Mouse (Mus musculus) gastrocnemius, postnatal 36 days (tissue): ENCODE data around the gene Meiob. TPM values are rescaled to one million over a fixed set of nuclear protein-coding genes. Genes with fewer than 3 reads are reported as not detected.
A peak's percentile ranks its signal among the peaks of the same experiment; 100 is the strongest.

Experiments used
- DNase-seq, 2 experiments: peaks; one replicate each; pipeline ENCODE4 v3.0.0; 2022
- intact Hi-C: fragments of 180-260 bp; cut with DNase I; formaldehyde crosslinking; loops from one replicate; pipeline ENCODE4 v1.15.1; 2025
- long read RNA-seq, 2 experiments: library from polyadenylated mRNA; stranded (forward); transcript quantifications; one replicate each; pipeline ENCODE4 v2.0.0; 2021
- total RNA-seq, 2 experiments: library from RNA; stranded (reverse); gene quantifications; 2 replicates each; pipeline ENCODE4 v1.2.3; 2021

Meiob gene
- not detected for total RNA-seq
- long read RNA-seq, experiment 1 = 0 reads
- long read RNA-seq, experiment 2 = 0 reads

DNA sequence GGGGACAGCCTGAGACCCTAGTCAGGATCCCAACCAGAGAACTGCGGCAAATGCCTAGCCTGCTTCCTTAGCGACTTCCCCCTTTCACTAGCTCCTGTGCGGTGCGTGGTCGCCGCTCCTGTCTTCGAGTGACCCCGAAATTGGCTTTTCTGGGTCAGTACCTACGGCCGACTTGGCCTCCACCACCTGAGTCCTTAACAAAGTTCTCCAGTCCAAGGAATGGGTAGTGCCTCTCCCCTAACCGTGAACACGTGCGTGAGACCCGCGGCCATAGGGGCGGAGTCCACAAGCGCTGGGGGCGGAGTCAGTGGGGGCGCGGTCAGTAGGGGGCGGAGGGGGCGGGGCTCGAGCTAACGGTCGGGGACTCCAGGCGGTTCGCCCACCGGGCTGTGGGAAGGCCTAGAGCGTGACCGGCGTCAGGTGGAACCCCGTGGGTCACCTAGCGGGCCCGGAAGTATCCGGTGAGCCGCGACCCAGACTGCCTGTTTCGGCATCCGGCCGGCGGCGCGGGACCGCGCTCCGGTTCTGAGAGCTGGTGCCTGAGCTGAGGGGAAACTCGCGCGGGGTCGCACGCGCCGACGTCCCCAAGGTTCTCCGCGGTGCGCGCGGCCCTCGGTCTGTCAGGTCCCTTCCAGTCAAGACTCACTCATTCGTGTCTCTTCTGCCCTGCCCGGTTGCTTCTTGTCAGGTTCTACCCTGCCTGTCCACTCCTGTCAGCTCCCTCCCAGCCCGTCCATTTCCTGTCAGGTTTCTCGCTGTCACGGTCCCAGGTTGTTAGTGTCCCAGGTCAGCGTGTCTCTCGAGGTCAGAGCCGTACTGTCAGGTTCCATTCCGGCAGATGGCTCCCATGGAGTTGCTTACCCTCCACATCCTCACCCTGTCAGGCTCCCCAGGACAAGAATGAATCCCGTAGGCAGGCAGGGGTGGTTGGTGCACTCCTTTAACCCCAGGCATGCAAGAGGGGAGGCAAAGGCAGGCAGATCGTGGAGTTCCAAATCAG lies at the start of gene Meiob:
Meiob (plus strand) TSS at position 338 of the 1,000 bp plus-strand sequence.
- peak; percentile 22 to 28 for DNase-seq
- intact Hi-C loops = no loop called here

DNA sequence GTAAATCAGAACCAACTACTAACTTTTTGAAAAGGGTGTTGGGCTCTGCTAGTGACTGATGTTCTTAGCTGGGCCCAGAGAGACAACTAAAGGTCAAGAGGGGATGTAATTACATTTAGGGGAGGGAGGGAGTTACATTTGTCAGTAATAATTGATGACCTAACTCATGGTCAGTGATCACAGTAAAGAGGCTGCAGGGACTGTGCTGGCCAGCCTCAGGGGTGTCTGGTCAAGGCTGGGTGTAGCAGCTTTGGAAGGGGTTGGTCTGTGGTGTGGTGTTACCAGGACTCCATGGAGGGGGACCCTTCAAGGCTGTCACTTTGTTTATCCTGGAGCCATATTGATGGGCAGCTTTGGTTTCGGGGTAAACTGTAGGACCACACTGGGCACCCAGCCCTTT lies 46.7 kb upstream of the Meiob start:
- intact Hi-C loops = no loop called here
- DNase-seq = no peak

DNA sequence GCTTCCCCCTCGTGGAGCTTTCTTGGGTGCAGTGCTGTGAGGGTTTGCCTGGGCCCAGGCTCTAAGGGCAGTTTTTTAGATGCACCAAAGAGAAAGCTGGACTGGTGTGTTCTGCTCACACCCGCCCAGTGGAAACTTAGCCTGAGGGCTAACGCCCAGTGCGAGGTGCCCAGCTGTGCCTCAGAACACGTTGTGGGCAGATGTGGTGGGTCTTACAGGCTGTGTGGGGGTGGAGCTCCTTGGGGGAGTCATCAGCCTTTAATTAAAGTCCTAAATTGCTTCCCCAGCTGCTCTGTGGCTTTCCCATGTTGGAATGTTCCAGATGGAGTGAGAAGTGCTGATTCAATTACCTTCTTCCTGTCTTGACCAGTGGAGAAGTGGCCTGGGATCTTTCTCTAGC lies 43.0 kb upstream of the Meiob start:
- no peak for DNase-seq
- intact Hi-C loops = no loop called here

DNA sequence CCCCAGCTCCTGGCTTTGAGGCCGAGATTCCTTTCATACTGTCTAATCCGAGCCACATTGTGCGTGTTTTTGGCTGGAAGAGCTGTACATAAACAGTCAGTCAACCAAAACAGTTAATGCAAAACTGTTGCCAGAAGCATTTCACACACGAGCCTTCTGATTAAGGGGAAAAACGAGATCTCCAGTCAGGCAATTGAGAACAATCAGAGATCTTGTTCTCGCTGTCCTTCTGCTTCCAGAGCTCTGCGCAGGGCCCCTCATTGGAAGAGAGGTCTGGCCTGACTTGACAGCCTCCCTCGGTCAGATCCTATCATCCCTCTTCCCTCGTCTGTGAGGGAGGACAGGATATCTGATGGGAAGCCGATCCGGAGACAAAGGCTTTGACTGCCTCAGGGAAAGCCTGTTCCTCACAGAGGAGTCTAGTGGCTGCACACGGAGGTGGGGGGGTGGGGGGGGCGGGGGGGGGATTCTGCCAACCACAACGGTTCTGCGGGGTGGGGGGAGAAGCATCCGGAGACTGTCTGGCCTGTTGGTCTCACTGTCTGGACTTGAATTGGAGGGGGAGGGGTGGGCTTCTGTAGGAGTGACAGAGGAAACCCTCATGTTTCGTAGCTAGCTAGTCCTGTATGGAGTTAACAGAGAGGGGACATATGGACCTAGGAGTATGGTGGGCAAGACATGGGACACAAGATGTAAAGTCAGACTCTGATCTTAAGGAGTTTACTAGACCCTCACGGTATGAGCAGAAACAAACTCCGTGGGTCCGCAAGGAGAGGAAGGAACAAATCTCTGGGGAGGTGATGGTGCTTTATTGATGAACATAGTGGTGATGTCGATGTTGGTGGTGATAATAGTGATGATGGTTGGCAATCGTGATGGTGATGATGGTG lies 38.8 kb upstream of the Meiob start:
- intact Hi-C loops = no loop called here
- no peak for DNase-seq

DNA sequence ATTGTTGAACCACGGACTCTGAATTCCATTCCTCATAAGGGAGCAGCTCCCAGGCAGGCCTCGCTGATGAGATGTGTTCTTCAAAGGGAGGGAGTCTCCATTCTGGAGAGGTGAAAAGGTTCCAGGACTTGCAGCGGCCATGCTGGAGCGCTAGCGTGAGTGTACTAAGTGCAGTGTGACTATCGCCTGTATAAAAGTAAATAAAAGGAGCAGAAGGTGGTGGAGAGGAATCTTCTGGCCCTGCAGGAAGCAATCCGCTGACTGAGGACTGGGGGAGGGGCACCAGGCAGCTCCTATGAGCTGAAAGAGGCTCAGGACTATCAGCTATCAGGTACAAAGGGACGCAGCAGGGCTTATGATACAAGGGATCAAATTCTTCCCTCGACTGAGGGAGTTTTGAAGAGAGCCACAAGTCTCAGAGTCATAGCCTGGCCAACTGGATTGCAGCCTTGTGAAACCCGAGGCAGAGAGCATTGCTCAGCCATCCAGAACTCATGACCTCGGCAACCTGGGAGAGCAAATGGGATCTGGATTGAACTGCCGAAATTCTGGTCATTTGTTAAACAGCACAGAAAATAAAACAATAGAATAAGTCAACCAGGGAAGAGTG lies 37.7 kb upstream of the Meiob start:
- DNase-seq = no peak

GRCm38 (mm10) chr17:24769146-24769545 lies 34.9 kb upstream of the Meiob start:
- intact Hi-C loops = no loop called here

More for the DNA sequence above, 37.7 kb upstream of the Meiob start:
- intact Hi-C loops = no loop called here

DNA sequence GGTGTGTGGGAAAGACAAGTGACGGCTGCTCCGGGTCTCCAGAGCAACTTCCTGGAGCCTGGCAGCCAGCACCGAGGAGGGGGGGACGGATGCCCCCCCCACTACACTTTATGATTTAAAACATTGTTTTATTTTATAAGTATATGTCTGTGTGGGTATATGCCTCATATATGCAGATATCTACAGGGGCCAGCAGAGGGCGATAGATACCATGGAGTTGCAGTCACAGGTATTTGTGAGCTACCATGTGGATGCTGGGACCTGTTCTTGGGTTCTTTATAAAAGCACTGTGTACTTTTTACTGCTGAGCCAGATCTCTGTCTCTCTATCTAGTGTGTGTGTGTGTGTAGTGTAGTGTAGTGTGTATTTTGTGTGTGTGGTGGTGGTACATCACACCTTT lies 30.8 kb upstream of the Meiob start:
- intact Hi-C loops = no loop called here
- no peak for DNase-seq

More at GRCm38 (mm10) chr17:24769146-24769545, 34.9 kb upstream of the Meiob start:
- no peak for DNase-seq

GRCm38 (mm10) chr17:24775173-24775572 lies 28.9 kb upstream of the Meiob start:
- intact Hi-C loops = no loop called here

GRCm38 (mm10) chr17:24777073-24777472 lies 27.0 kb upstream of the Meiob start:
- intact Hi-C loops = no loop called here
- no peak for DNase-seq

More at GRCm38 (mm10) chr17:24775173-24775572, 28.9 kb upstream of the Meiob start:
- DNase-seq = no peak

DNA sequence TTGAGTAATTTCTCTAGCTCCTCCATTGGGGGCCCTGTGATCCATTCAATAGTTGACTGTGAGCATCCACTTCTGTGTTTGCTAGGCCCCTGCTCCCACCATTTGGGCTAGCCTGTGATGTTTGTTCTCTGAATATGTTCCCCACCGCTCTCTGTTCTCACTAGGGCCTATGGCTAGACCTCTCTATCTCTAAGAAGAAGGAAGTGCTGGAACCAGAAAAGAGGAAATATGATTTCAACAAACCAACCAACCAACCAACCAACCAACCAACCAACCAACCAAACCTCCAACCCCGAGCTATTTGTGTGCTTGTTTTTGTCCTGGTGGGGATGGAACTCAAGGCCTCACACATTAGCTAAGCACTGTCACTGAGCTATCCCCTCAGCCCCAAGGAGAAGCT lies 23.3 kb upstream of the Meiob start:
- intact Hi-C loops = no loop called here

DNA sequence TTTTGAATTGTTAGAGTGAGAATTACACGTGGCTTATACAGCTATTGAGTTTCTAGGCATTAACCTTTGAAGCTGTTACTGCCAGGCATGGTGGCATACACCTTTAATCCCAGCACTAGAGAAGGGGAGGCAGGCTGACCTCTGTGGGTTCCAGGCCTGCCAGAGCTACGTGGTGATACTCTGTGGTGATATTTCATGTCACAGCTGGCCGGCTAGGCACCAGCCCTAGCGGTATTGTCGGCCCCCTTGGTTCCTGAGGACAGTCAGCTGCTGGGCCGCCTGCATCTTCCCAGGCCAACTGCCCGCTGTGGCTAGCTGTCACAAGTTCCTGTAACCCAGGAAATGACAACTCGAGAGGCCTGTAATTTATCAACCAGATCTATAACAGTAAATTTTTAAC lies 11.9 kb upstream of the Meiob start:
- intact Hi-C loops = no loop called here
- DNase-seq = no peak

More for the DNA sequence above, 23.3 kb upstream of the Meiob start:
- no peak for DNase-seq

GRCm38 (mm10) chr17:24794791-24795190 lies 9.3 kb upstream of the Meiob start:
- intact Hi-C loops = no loop called here
- DNase-seq = no peak

DNA sequence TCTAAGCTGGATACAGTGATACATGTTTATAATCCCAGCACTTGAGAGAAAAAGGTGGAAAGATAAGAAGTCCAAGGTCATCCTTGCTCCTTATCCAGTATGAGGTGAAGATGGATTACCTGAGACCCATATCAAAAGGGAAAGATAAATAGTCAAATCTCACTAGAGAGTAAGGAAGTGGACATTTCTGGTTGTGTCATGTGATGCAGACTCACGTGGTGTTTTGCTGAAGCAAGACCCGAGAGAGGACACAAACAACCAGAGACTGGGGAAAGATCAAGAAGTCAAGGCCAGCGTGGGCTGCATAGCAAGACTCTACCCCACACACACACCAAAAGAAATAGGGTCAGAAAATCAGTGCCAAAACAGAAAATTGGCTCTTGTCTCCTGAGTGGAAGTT lies 7.1 kb upstream of the Meiob start:
- intact Hi-C loops = no loop called here
- DNase-seq = no peak

- intact Hi-C loops = no loop called here
- DNase-seq = no peak
Observed at GRCm38 (mm10) chr17:24798229-24798628, 5.9 kb upstream of the Meiob start.

DNA sequence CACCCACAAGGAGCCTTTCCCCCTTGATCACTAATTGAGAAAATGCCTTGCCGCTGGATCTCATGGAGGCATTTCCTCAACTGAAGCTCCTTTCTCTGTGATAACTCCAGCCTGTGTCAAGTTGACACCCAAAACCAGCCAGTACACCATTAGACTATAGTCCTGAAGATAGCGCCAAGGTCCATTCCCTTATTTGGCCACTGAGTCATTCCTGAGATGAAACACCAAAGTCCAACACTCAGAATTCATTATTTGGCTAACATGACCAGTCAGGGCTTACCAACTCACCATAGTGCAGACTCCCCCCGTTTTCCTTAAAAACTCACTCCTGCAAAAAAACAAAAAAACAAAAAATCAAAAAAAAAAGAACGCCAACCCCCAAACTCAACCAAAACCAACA lies 4.6 kb upstream of the Meiob start:
- intact Hi-C loops = no loop called here
- no peak for DNase-seq

DNA sequence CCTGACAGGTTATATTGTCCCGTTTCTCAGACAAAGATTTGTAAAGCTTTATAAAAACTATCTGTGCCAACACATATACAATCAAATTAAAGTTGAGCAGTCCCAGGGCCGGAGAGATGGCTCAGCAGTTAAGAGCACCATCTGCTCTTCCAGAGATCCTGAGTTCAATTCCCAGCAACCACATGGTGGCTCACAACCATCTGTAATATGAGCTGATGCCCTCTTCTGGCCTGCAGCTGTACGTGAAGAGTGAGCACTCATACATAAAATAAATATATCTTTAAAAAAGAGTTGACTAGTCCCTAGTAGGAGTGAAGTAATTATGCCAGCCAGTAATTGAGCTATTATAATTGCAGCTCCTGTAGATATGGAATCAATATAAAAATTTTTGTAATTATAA lies 3.6 kb upstream of the Meiob start:
- no peak for DNase-seq
- intact Hi-C loops = no loop called here

DNA sequence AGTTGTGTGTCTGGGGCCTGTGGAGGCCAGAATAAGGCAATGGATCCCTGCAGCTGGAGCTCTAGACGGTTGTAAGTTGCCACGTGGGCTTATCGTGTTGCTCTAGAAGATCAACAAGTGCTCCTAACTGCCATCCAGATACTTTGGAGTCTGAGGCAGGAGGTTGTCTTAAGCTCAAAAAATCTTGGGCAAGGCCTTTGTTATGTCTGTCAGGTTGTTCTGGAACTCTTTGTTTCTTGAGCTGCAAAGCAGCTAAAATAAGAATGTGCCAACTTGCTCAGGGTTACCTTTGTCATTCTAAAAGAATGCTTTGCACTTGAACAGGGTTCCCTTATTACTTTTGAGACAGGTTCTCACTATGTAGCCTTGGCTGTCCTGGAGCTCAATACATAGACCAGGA lies 7.1 kb downstream of the Meiob start:
- intact Hi-C loops = no loop called here
- no peak for DNase-seq

DNA sequence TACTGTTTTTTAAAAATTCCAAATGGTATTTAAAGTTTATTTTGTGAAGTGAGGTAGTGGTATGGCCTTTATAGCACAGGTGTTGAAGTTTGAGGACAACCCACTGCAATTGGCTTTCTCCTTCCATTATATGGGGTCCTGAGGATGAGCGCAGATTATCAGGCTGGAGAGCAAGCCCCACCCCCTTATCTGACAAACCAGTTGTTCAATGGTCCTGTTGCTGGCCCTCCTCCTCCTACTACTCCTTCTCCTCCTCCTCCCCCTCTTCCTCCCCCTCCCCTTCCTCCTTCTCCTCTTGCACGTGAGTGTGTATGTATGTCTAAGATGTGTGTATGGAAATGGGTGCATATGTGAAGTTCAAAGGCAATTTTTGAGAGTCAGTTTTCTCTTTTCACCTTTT lies 8.1 kb downstream of the Meiob start:
- DNase-seq = no peak
- intact Hi-C loops = no loop called here

- intact Hi-C loops = no loop called here
- no peak for DNase-seq
Observed at GRCm38 (mm10) chr17:24815256-24815655, 11.2 kb downstream of the Meiob start.

DNA sequence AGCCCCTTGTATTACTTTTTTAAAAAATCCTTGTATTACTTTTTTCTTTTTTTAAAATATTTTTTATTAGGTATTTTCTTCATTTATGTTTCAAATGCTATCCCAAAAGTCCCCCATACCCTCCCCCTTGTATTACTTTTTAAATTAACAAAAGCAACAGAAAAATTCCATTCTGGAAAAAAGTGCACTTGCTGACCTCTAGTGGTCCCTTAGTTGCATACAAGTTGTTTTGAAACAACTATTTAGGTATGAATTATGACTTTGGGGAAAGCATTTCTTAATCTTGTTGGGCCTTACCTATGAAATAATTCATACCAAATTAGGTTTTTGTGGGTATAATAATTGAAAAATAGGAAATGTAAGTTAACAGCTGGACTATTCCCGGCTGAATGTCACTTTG lies 13.4 kb downstream of the Meiob start:
- DNase-seq = no peak
- intact Hi-C loops = no loop called here

DNA sequence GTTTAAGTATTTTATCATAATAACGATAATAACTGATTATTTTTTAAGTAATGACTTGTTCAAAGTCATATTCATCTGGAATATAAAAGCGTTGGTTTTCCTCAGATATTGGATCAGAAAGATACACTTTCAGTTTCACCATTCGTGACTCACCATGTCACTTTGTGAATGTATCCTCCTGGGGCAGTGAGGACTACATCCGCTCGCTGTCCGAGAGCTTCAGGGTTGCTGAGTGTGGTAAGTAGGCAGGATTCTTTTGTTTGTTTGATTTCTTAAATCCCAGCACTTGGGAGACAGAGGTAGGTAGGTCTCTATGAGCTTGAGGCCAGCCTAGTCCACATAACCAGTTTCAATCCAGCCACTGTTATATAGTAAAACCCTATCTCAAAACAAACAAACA lies 14.1 kb downstream of the Meiob start:
- intact Hi-C loops = loop anchor here (2.0 kb wide), 1 partner anchor 71 kb away; no protein-coding TSS in a partner anchor
- no peak for DNase-seq
